Mouse (Mus musculus): Measurements from ENCODE around the gene Ncmap.

- TF ChIP-seq CTCF (IDR thresholded peaks at IDR 0.05; ENCODE audit: insufficient read depth, low read depth, low read length) (no peak), POLR2A (IDR thresholded peaks at IDR 0.05; ENCODE audit: insufficient read depth, low read depth, low read length) (peak; percentile 77)
These were observed 35.7 kb upstream of the Ncmap start, which contains the start of gene Rcan3 for GRCm38 (mm10) chr4:135433443-135434394.

Measured in olfactory bulb, adult 2 months (tissue).